Mouse (Mus musculus): ENCODE measurements around the gene Fam84b.

DNA sequence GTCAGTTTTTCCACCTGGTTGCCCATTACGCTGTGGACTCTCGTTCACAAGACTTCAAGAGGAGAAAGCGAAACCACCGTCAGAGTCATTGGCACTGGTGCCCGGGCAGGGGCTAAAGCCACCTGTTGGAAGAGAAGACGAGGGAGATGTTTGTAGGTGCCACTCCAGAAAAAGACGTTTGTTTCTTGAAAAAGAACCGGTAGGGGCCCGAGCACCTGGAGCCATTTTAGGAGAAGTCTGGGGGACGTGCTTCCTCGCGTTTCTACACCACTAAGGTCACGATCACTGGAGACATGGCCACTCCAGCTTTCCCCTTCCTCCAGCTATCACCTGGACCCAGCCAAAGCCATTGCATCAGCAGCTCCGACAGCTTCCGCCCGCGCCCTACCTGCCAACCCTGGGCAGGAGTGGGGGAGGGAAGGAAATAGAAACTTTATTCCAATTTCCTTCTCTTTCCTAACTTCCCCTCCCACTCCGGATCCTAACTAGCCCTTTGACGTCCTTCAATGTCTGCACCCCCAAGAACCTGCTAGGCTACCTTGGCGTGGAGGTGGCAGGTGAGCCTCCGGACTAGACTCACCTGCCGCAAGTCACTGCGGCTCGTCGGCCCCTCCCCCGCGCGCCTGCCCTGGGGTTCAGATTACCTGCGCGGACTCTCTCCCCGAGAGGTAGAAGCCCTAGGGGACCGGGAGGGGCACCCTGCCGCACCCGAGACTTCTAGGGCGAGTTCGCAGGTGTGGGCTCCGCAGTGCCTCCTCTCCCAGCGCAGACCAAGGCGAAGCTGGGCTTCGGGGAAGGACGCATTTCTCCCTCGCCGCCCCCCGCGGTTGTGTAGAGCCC, 29.5 kb downstream of the Fam84b start:
- no peak for TF ChIP-seq CTCF (IDR thresholded peaks at IDR 0.05; ENCODE audit: low read depth, low read length)
- no peak for TF ChIP-seq POLR2A (IDR thresholded peaks at IDR 0.05; ENCODE audit: extremely low read depth, insufficient read depth, low read length)
